Mouse (Mus musculus) ES-E14 (cell line): ENCODE results near the gene Slc25a19.

Experiments
- CHD2 ChIP-seq: IDR thresholded peaks from 2 replicates; pipeline ENCODE4 v1.6.1; 2014; ENCODE audit warnings: mild to moderate bottlenecking, low read depth, low read length, inconsistent platforms
- MAFK ChIP-seq: IDR thresholded peaks from 2 replicates; pipeline ENCODE4 v1.6.1; 2014; ENCODE audit warnings: mild to moderate bottlenecking, low read depth, low read length, inconsistent platforms; ENCODE audit not compliant: insufficient read depth
- ZNF384 ChIP-seq: IDR thresholded peaks from 2 replicates; pipeline ENCODE4 v1.6.1; 2012; ENCODE audit warnings: low read depth, low read length, inconsistent platforms

- TF ChIP-seq ZNF384 (no peak), MAFK (no peak), CHD2 (no peak)
These were observed 49.0 kb downstream of the Slc25a19 start for GRCm38 (mm10) chr11:115579080-115579479.
